Mouse (Mus musculus) small intestine, adult 2 months (tissue): ENCODE results near the gene Mark1.

Source experiments
- CTCF ChIP-seq: fragments of 200-500 bp; IDR thresholded peaks from 2 replicates; pipeline ENCODE4 v1.5.1; 2012; ENCODE audit warnings: low read depth, mild to moderate bottlenecking, control low read depth, inconsistent platforms, low read length, moderate library complexity, mixed read lengths; ENCODE audit not compliant: insufficient replicate concordance, insufficient read length; ENCODE audit errors: extremely low read depth
- POLR2A ChIP-seq: fragments of 200-500 bp; IDR thresholded peaks from 2 replicates; pipeline ENCODE4 v1.6.1; 2012; ENCODE audit warnings: low read depth, mild to moderate bottlenecking, control low read depth, inconsistent platforms, low read length, moderate library complexity

GRCm38 (mm10) chr1:184877306-184877705 lies 122.1 kb downstream of the Mark1 start:
- TF ChIP-seq CTCF (no peak), POLR2A (no peak)
